Mouse (Mus musculus) heart, adult 2 months (tissue): ENCODE data around the gene Lpo.

ENCODE experiments used
- CTCF ChIP-seq: fragments of 200-600 bp; IDR thresholded peaks from 2 replicates; pipeline ENCODE4 v1.8.1; 2022; ENCODE audit warnings: antibody characterized with exemption, mild to moderate bottlenecking, moderate library complexity
- EP300 ChIP-seq: fragments of 200-500 bp; IDR thresholded peaks from 2 replicates; pipeline ENCODE4 v1.6.1; 2011; ENCODE audit warnings: low read depth, low read length, control low read depth; ENCODE audit not compliant: insufficient read depth

- TF ChIP-seq CTCF (no peak), EP300 (no peak)
These were observed 59.3 kb downstream of the Lpo start for GRCm38 (mm10) chr11:87768745-87769144.
